Mouse (Mus musculus) limb, embryonic 13.5 days (tissue): ENCODE measurements at regions not wholly inside any gene's neighbourhood (a gene's known extent, or its start where the extent isn't known, plus 50 kb on each side); places are given as distances from the start of the nearest gene placed in this dataset.

Experiments
- ATAC-seq: fragments of 200-750 bp; cut with Nextera tagmentation; 2 replicates; pipeline ENCODE4 v1.8.0; 2017; ENCODE audit warnings: low read depth, moderate number of reproducible peaks, moderate TSS enrichment; ENCODE audit not compliant: low FRiP score
- H3K27ac ChIP-seq: fragments of 300-500 bp; sonication (generic); 2 replicates; pipeline ENCODE4 v1.5.1; 2015; ENCODE audit warnings: inconsistent platforms, mild to moderate bottlenecking, moderate library complexity
- H3K27me3 ChIP-seq: fragments of 300-500 bp; sonication (generic); 2 replicates; pipeline ENCODE4 v1.6.1; 2015; ENCODE audit warnings: mild to moderate bottlenecking, inconsistent platforms
- H3K36me3 ChIP-seq: fragments of 300-500 bp; sonication (generic); 2 replicates; pipeline ENCODE4 v1.6.1; 2015; ENCODE audit warnings: inconsistent platforms, mild to moderate bottlenecking, moderate library complexity
- H3K4me1 ChIP-seq: fragments of 300-500 bp; sonication (generic); 2 replicates; pipeline ENCODE4 v1.6.1; 2015; ENCODE audit warnings: inconsistent platforms
- H3K4me2 ChIP-seq: fragments of 300-500 bp; sonication (generic); replicated peaks from 2 replicates; pipeline ENCODE4 v1.6.1; 2015; ENCODE audit warnings: inconsistent platforms, mild to moderate bottlenecking, moderate library complexity
- H3K4me3 ChIP-seq: fragments of 300-500 bp; sonication (generic); 2 replicates; pipeline ENCODE4 v1.5.1; 2015; ENCODE audit warnings: moderate library complexity, mild to moderate bottlenecking, inconsistent platforms
- H3K9ac ChIP-seq: fragments of 300-500 bp; sonication (generic); 2 replicates; pipeline ENCODE4 v1.6.1; 2015; ENCODE audit warnings: mild to moderate bottlenecking, inconsistent platforms
- H3K9me3 ChIP-seq: fragments of 300-500 bp; sonication (generic); 2 replicates; pipeline ENCODE4 v1.6.1; 2016; ENCODE audit warnings: inconsistent platforms
- WGBS: fragments of 180-500 bp; shearing (Covaris S2); methylation state at CpG from one replicate; pipeline ENCODE4 v1.1.7; 2015; 5-methylcytosine and 5-hydroxymethylcytosine counted together

- Histone ChIP-seq H3K27ac (no peak overlapping the region), H3K9ac (no peak overlapping the region), H3K36me3 (no peaks in the 10 kb centered on the region), H3K4me3 (no peak overlapping the region), H3K4me1 (no peaks in the 10 kb centered on the region), H3K9me3 (no peaks in the 10 kb centered on the region; the same call in 1 of the 2 replicates), H3K27me3 (no peaks in the 10 kb centered on the region), H3K4me2 (no peak overlapping the region)
- WGBS, result 22% methylated on average over 2 of the region's 2 CpGs
- ATAC-seq, result 0 out of 2 replicates have a peak, but pooled peaks have one; percentile 40
These were observed 115.0 kb downstream of the D3Ertd751e start for GRCm38 (mm10) chr3:41857446-41857845.

- no peak overlapping the region for H3K27ac ChIP-seq
- H3K4me3 ChIP-seq, result no peak overlapping the region
- no peak overlapping the region for H3K4me2 ChIP-seq
- H3K36me3 ChIP-seq, result no peaks in the 10 kb centered on the region
- ATAC-seq, result no peak
- H3K4me1 ChIP-seq, result no peaks in the 10 kb centered on the region
- no peak overlapping the region for H3K9ac ChIP-seq
- no peaks in the 10 kb centered on the region for H3K27me3 ChIP-seq
- no peaks in the 10 kb centered on the region; the same call in 1 of the 2 replicates for H3K9me3 ChIP-seq
These were observed 120.3 kb downstream of the D3Ertd751e start for GRCm38 (mm10) chr3:41862674-41863073.

GRCm38 (mm10) chr3:41908952-41909351, 166.5 kb downstream of the D3Ertd751e start:
- 78% methylated on average over 6 of the region's 6 CpGs for WGBS
- Histone ChIP-seq H3K9me3 (no peaks in the 10 kb centered on the region), H3K36me3 (no peaks in the 10 kb centered on the region), H3K9ac (no peak overlapping the region), H3K4me3 (no peak overlapping the region), H3K27me3 (no peaks in the 10 kb centered on the region), H3K27ac (no peak overlapping the region), H3K4me2 (no peak overlapping the region), H3K4me1 (no peaks in the 10 kb centered on the region)
- ATAC-seq, result no peak

GRCm38 (mm10) chr3:41913190-41913589, 170.8 kb downstream of the D3Ertd751e start:
- 80% methylated on average over 2 of the region's 2 CpGs for WGBS
- no peak for ATAC-seq
- H3K27ac ChIP-seq, result no peak overlapping the region
- no peak overlapping the region for H3K9ac ChIP-seq
- H3K9me3 ChIP-seq, result no peaks in the 10 kb centered on the region
- no peak overlapping the region for H3K4me2 ChIP-seq
- no peaks in the 10 kb centered on the region for H3K36me3 ChIP-seq
- H3K4me1 ChIP-seq, result no peaks in the 10 kb centered on the region
- no peaks in the 10 kb centered on the region for H3K27me3 ChIP-seq
- no peak overlapping the region for H3K4me3 ChIP-seq

- Histone ChIP-seq H3K27ac (no peak overlapping the region), H3K4me2 (no peak overlapping the region), H3K9ac (no peak overlapping the region), H3K4me3 (no peak overlapping the region), H3K9me3 (no peaks in the 10 kb centered on the region), H3K4me1 (0 out of 2 replicates have a peak, but pooled peaks cover 5% of the 10 kb centered on the region), H3K27me3 (no peaks in the 10 kb centered on the region), H3K36me3 (no peaks in the 10 kb centered on the region)
- ATAC-seq, result no peak
- WGBS, result 44% methylated on average over 4 of the region's 4 CpGs
These were observed 197.4 kb downstream of the D3Ertd751e start for GRCm38 (mm10) chr3:41939843-41940242.

- no peaks in the 10 kb centered on the region for H3K36me3 ChIP-seq
These were observed 200.6 kb downstream of the D3Ertd751e start for GRCm38 (mm10) chr3:41942964-41943363.

GRCm38 (mm10) chr3:41949404-41949803, 207.0 kb downstream of the D3Ertd751e start:
- H3K4me2 ChIP-seq, result no peak overlapping the region
- H3K27ac ChIP-seq, result no peak overlapping the region
- ATAC-seq, result no peak
- no peaks in the 10 kb centered on the region for H3K9me3 ChIP-seq
- H3K27me3 ChIP-seq, result no peaks in the 10 kb centered on the region
- no peak overlapping the region for H3K4me3 ChIP-seq
- no peaks in the 10 kb centered on the region for H3K36me3 ChIP-seq
- H3K4me1 ChIP-seq, result 0 out of 2 replicates have a peak, but pooled peaks cover 9% of the 10 kb centered on the region
- no peak overlapping the region for H3K9ac ChIP-seq
- 38% methylated on average over 2 of the region's 2 CpGs for WGBS

More at GRCm38 (mm10) chr3:41942964-41943363, 200.6 kb downstream of the D3Ertd751e start:
- no peak overlapping the region for H3K27ac ChIP-seq
- H3K4me1 ChIP-seq, result 0 out of 2 replicates have a peak, but pooled peaks cover 5% of the 10 kb centered on the region
- ATAC-seq, result no peak
- no peak overlapping the region for H3K4me3 ChIP-seq
- H3K9me3 ChIP-seq, result no peaks in the 10 kb centered on the region
- H3K27me3 ChIP-seq, result no peaks in the 10 kb centered on the region
- WGBS, result 43% methylated on average over 6 of the region's 6 CpGs
- H3K4me2 ChIP-seq, result no peak overlapping the region
- no peak overlapping the region for H3K9ac ChIP-seq

- peak; percentile 64 for ATAC-seq
- H3K4me3 ChIP-seq, result no peak overlapping the region
- H3K27ac ChIP-seq, result no peak overlapping the region
- peaks cover 22% of the 10 kb centered on the region for H3K4me1 ChIP-seq
- H3K9me3 ChIP-seq, result no peaks in the 10 kb centered on the region
- H3K36me3 ChIP-seq, result no peaks in the 10 kb centered on the region
- H3K27me3 ChIP-seq, result no peaks in the 10 kb centered on the region
- H3K9ac ChIP-seq, result no peak overlapping the region
- 9% methylated on average over 3 of the region's 3 CpGs for WGBS
- no peak overlapping the region for H3K4me2 ChIP-seq
These were observed 215.0 kb downstream of the D3Ertd751e start for GRCm38 (mm10) chr3:41957385-41957784.

- 15% methylated on average over 2 of the region's 2 CpGs for WGBS
- H3K27me3 ChIP-seq, result no peaks in the 10 kb centered on the region
- no peak overlapping the region for H3K9ac ChIP-seq
- peaks cover 18% of the 10 kb centered on the region for H3K4me1 ChIP-seq
- no peak overlapping the region for H3K4me2 ChIP-seq
- H3K9me3 ChIP-seq, result no peaks in the 10 kb centered on the region
- ATAC-seq, result no peak
- no peak overlapping the region for H3K4me3 ChIP-seq
- no peak overlapping the region for H3K27ac ChIP-seq
- no peaks in the 10 kb centered on the region for H3K36me3 ChIP-seq
These were observed 217.8 kb downstream of the D3Ertd751e start for GRCm38 (mm10) chr3:41960209-41960608.

GRCm38 (mm10) chr3:41962923-41963322, 220.5 kb downstream of the D3Ertd751e start:
- Histone ChIP-seq H3K9ac (no peak overlapping the region), H3K9me3 (no peaks in the 10 kb centered on the region), H3K27ac (no peak overlapping the region), H3K4me3 (no peak overlapping the region), H3K4me1 (peaks cover 10% of the 10 kb centered on the region), H3K4me2 (no peak overlapping the region), H3K36me3 (no peaks in the 10 kb centered on the region), H3K27me3 (no peaks in the 10 kb centered on the region)
- WGBS, result 81% methylated on average over 7 of the region's 7 CpGs
- ATAC-seq, result no peak

GRCm38 (mm10) chr3:42006672-42007265, 264.4 kb downstream of the D3Ertd751e start:
- Histone ChIP-seq H3K4me3 (no peak overlapping the region), H3K4me2 (no peak overlapping the region), H3K27ac (no peak overlapping the region), H3K9ac (no peak overlapping the region), H3K9me3 (no peaks in the 10 kb centered on the region), H3K27me3 (no peaks in the 10 kb centered on the region), H3K4me1 (peaks cover 5% of the 10 kb centered on the region), H3K36me3 (no peaks in the 10 kb centered on the region)
- WGBS, result 54% methylated on average over 5 of the region's 5 CpGs
- ATAC-seq, result peak; percentile 85

- ATAC-seq, result no peak
- H3K4me2 ChIP-seq, result no peak overlapping the region
- no peaks in the 10 kb centered on the region for H3K27me3 ChIP-seq
- H3K9me3 ChIP-seq, result no peaks in the 10 kb centered on the region
- no peaks in the 10 kb centered on the region for H3K4me1 ChIP-seq
- H3K9ac ChIP-seq, result no peak overlapping the region
- 82% methylated on average over 5 of the region's 5 CpGs for WGBS
- no peaks in the 10 kb centered on the region for H3K36me3 ChIP-seq
- H3K27ac ChIP-seq, result no peak overlapping the region
- no peak overlapping the region for H3K4me3 ChIP-seq
These were observed 280.8 kb downstream of the D3Ertd751e start for GRCm38 (mm10) chr3:42023187-42023586.

- Histone ChIP-seq H3K4me2 (no peak overlapping the region), H3K27ac (no peak overlapping the region), H3K4me1 (0 out of 2 replicates have a peak, but pooled peaks cover 5% of the 10 kb centered on the region), H3K9ac (no peak overlapping the region), H3K27me3 (no peaks in the 10 kb centered on the region), H3K4me3 (no peak overlapping the region), H3K36me3 (no peaks in the 10 kb centered on the region), H3K9me3 (no peaks in the 10 kb centered on the region)
- ATAC-seq, result no peak
- WGBS, result 30% methylated on average over 4 of the region's 4 CpGs
These were observed 297.2 kb downstream of the D3Ertd751e start for GRCm38 (mm10) chr3:42039632-42040031.
